Mouse (Mus musculus) adrenal gland, adult 2 months (tissue): ENCODE data around the gene Hist1h2af. TPM values are rescaled to one million over a fixed set of nuclear protein-coding genes. Genes with fewer than 3 reads are reported as not detected.
"Not testable (repeated sequence)": the region's sequence is repeated elsewhere in the genome, so short reads cannot be mapped to it uniquely, and the experiment has no call there.

Experiments
- DNase-seq: peaks from one replicate; pipeline ENCODE4 v3.0.0; 2021
- polyA plus RNA-seq: library from polyadenylated mRNA; depleted of rRNA; stranded (reverse); fragments of >200 nt; gene quantifications from 2 replicates; pipeline ENCODE4 v1.2.3, GENCODE M21; 2012
- total RNA-seq, 2 experiments: library from RNA; stranded (reverse); gene quantifications; 2 replicates each; pipeline ENCODE4 v1.2.3; 2021

Hist1h2af gene
- total and polyA plus RNA-seq, 3 experiments: 17.9 to 66.0 (median 20.0) TPM

DNA sequence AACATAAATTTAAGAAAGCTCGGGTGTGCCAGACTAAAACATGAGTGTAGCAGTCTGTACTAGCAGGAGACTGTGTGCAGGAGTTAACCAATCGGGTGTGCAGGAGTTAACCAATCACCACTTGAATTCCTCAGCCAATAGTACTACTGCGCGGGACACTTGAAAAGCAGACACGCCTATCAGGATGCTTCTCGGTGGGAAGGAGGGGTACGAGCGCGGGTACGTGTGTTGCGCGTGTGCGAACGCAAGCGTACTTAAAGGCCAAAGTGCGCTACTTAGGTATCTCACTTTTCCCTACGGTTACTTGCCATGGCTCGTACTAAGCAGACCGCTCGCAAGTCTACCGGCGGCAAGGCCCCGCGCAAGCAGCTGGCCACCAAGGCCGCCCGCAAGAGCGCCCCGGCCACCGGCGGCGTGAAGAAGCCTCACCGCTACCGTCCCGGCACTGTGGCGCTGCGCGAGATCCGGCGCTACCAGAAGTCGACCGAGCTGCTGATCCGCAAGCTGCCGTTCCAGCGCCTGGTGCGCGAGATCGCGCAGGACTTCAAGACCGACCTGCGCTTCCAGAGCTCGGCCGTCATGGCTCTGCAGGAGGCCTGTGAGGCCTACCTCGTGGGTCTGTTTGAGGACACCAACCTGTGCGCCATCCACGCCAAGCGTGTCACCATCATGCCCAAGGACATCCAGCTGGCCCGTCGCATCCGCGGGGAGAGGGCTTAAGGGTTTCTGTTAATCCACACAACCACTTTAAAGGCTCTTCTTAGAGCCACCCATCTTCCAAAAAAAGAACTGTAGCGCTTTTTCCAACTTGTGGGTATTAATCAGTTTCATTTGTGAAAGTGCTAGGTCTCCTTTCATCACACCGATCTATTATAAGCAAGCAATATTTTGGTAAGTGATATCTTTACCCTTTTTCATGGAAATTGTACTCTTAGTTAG, 1.7 kb downstream of the Hist1h2af start, which contains the start of gene Hist1h3g:
Gene Hist1h3g (plus strand): TSS at position 286 of the 939 bp plus-strand sequence.
- peak; percentile 90 for DNase-seq

- DNase-seq: no peak
Observed at GRCm38 (mm10) chr13:23536076-23536822, 2.5 kb downstream of the Hist1h2af start.

DNA sequence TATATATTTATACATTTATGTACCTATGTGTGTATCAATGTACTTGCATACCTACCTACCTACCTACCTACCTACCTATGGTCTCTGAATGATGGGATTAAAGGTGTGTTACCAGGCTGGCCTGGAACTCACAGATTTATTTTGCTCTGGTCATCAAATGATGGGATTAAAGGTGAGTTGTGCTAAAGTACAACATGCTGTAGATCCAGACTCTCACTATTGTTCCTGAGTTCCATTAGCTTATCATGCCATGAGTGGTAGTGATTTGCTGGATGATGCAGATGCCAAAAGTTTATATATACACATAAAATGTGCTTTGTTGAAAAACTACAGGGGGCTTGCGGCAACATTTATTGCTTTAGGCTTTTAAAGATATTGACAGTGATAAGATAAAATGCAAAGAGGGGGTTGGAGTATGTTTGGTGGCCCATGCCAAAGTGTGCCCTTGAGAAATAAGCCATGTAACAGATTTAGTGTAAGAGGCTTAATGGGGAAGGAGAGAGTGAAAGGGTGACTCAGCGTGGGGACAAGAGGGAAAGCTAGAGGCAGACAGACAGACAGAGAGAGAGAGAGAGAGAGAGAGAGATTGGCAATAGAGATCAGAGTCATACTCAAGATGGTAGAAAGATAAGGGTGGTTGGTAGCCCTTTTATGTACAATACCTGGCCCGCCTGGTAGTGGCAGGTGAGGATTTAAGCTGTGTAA, 3.5 kb downstream of the Hist1h2af start:
- DNase-seq: no peak

- DNase-seq: no peak
Observed at GRCm38 (mm10) chr13:23538249-23538648, 4.5 kb downstream of the Hist1h2af start.

- DNase-seq: not testable (repeated sequence)
Observed at GRCm38 (mm10) chr13:23539821-23540220, 6.1 kb downstream of the Hist1h2af start.

DNA sequence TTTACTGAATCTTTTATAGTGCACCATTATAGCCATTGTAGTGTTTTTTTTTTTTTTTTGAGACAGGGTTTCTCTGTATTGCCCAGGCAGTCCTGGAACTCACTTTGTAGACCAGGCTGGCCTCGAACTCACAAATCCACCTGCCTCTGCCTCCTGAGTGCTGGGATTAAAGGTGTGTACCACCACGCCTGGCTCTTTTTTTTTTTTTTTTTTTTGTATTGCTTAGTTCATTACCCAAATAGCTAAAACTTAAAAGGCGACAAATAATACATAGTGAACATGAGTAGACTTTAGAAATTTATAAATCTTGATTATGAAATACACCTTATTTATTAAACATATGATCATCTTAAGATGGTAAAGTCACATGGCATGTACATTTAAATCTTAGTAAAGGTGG, 7.8 kb downstream of the Hist1h2af start:
- DNase-seq: no peak

DNA sequence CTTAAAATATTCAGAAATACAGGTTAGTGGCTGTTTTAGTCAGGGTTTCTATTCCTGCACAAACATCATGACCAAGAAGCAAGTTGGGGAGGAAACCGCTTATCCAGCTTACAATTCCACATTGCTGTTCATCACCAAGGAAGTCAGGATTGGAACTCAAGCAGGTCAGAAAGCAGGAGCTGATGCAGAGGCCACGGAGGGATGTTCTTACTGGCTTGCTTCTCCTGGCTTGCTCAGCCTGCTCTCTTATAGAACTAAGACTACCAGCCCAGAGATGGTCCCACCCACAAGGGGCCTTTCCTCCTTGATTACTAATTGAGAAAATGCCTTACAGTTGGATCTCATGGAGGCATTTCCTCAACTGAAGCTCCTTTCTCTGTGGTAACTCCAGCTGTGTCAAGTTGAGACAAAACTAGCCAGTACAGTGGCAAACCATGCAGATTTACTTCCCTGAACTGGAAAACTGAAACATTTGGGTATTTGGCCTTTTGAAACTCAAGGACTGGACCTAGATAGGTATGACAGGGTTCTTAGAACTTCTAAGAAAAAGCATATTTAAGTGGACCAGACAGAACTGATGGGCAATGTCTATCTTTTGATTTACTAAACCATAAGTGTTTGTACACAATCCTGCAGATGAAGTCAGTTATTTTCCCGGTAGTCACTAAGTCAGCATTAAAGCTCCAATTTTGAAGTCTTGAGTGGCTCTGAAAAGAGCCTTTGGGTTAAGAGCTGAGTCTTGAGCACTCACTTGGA, 8.7 kb downstream of the Hist1h2af start:
- not testable (repeated sequence) for DNase-seq

- DNase-seq: peak; percentile 84
Observed at GRCm38 (mm10) chr13:23542999-23543607, 9.4 kb downstream of the Hist1h2af start, which contains the start of gene Hist1h2bh. Hist1h2bh (minus strand) TSS chr13:23543392.

GRCm38 (mm10) chr13:23543965-23544786, 10.5 kb downstream of the Hist1h2af start, which contains the start of gene Hist1h3f:
Hist1h3f (plus strand) TSS chr13:23544052.
- DNase-seq: peak; percentile 86

DNA sequence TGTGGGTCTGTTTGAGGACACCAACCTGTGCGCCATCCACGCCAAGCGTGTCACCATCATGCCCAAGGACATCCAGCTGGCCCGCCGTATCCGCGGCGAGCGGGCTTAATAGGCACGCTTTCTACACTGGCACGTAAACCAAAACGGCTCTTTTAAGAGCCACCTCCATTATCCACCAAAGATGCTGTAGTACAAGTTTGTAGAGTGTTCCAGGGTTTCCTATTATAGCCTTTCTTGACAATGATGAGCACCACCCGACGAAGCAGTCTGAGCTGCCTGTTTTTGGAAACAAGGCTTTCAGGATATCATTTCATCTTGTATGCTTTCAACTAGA, 11.0 kb downstream of the Hist1h2af start:
- peak; percentile 47 for DNase-seq

- DNase-seq: no peak
Observed at GRCm38 (mm10) chr13:23546694-23547093, 13.0 kb downstream of the Hist1h2af start.

GRCm38 (mm10) chr13:23550761-23551145, 17.0 kb downstream of the Hist1h2af start:
- DNase-seq: no peak

GRCm38 (mm10) chr13:23551146-23551834, 17.6 kb downstream of the Hist1h2af start, which contains the start of gene Hist1h4f:
Hist1h4f (minus strand) TSS chr13:23551648.
- peak; percentile 89 for DNase-seq

DNA sequence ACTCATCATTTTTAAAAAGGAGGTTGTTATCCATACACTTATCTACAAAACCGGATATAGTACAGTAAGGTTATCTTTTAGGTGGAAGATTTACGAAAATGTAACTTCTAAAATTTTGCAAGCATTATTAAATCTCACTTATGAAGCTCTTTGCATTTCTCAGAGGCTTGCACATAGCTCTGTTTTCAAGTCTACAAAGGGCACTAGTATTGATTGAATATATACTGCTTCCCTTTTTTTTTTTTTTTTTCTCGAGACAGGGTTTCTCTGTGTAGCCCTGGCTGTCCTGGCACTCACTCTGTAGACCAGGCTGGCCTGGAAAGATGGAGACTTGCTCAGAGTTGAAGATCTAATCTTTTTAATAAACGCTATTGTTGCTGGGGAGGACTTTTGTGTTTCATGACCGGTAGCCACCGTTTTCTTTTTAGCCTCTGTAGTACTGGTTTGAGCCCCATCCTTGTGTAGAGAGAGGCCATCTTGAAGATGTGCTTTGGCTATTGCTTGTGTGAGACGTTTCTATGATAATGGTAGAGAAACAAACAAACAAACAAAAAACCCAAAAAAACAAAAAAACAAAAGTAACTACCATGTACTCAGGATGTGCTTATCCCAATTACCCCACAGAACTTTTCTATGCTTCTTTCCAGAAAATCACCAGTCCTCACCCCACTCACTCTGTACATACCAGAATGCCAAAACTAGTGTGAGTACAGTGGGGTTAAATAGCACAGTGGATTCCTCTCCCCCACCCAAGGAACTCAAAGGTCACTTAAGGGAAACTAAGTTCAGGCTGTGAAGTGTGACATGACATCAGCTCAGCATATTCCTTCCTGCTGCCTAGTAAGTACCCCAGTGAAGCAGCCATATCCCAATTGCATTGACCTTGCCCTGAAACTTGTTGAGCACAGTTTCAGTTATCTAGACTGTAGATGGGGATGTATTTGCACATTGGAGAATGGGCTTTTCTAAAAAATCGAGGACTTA, 18.5 kb downstream of the Hist1h2af start:
- DNase-seq: no peak

DNA sequence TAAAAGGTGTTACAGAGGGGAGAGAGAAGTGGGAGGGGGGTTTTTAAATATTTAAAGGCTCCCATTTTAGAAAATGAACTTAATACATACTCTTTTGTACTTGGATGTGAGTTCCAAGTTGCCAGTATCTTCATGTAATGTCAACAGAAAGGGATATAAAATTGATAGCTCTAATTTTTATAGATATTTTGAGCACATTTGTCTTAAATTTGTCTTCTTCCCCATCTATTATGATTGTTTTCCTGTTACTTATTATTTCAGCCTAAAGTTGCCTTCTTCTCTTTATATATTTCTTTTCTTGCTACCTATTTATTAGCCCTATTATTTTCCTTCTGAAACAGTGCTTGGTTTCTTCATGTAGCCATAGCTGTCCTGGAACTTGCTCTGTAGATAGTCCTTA, 19.3 kb downstream of the Hist1h2af start, which contains the start of gene Hist1h1d:
Gene Hist1h1d (plus strand): TSS at position 301 of the 400 bp plus-strand sequence.
- no peak for DNase-seq

GRCm38 (mm10) chr13:23554393-23554792, 20.7 kb downstream of the Hist1h2af start:
- DNase-seq: no peak

DNA sequence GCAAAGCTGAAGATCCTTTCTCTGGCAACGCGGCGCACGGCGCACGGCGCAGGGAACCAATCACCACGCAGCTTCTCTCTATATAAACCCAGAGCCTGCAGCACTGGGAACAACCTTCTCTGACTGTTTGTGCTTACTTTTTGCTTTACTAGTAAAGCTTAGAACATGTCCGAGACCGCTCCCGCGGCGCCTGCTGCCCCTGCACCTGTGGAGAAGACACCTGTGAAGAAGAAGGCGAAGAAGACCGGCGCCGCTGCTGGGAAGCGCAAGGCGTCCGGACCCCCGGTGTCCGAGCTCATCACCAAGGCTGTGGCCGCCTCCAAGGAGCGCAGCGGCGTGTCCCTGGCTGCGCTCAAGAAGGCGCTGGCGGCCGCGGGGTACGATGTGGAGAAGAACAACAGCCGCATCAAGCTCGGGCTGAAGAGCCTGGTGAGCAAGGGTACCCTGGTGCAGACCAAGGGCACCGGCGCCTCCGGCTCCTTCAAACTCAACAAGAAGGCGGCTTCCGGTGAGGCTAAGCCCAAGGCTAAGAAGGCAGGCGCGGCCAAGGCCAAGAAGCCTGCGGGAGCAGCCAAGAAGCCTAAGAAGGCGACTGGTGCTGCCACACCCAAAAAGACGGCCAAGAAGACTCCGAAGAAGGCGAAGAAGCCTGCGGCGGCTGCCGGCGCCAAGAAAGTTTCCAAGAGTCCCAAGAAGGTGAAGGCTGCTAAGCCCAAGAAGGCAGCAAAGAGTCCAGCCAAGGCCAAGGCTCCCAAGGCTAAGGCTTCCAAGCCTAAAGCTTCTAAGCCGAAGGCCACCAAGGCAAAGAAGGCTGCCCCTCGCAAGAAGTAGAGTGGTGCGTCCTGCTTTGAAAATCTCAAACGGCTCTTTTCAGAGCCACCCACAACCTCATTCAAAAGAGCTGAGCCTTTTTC, 21.5 kb downstream of the Hist1h2af start:
- peak; percentile 83 for DNase-seq
